Mouse (Mus musculus) yolk sac, embryonic 10.5 days (tissue): ENCODE measurements around the gene Serpina11.
"Not testable (repeated sequence)": the region's sequence is repeated elsewhere in the genome, so short reads cannot be mapped to it uniquely, and the experiment has no call there.

Experiments used
- DNase-seq: peaks from one replicate; pipeline ENCODE4 v3.0.0-alpha.2; 2017; ENCODE audit warnings: low spot score

The Serpina11 gene

GRCm38 (mm10) chr12:103971080-103971479 is 18.7 kb downstream of the Serpina11 start:
- no peak for DNase-seq

DNA sequence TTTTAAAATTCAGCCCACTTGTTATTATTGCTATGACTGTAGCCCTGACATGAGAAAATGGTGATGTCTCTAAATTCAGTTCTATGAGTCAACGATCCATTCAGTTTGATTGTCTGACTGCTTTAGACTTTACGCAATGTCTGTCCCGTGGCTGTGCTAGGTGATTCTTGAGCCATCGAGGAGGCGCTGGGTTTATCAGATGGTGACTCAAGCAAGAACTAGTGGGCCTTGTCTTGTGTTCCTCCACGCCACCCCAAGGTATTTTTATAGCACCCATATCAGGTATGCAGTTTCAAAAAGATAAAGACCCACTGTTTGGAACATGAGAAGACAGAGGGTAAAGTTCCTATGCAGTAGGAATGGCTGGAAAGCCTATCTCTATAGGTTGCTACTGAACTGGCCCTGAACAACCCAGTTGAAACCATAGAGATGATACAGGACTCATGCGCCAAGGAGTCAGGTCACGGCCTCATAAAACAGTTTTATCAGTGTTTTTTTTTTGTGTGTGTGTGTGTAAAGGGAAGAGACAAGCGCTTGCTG is 20.1 kb downstream of the Serpina11 start:
- DNase-seq, result no peak

DNA sequence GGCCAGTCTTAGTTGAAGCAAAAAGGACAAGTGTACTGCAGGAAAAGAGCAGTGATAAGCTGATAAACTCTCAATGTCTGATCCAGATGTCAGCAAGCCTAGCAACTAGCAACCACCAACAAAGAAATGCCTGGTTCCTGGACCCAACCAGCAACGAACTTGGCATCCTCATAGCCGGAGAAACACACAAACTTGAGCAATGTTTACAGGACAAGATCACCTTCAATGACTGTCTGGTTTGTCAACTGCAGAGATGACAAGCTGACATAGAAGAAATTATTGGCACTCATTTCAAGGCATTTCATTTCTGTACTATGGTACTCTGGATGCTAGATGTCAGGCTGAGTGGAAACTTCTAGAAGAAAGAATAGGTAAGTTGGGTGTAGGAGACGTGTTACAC is 23.0 kb downstream of the Serpina11 start:
- no peak for DNase-seq

DNA sequence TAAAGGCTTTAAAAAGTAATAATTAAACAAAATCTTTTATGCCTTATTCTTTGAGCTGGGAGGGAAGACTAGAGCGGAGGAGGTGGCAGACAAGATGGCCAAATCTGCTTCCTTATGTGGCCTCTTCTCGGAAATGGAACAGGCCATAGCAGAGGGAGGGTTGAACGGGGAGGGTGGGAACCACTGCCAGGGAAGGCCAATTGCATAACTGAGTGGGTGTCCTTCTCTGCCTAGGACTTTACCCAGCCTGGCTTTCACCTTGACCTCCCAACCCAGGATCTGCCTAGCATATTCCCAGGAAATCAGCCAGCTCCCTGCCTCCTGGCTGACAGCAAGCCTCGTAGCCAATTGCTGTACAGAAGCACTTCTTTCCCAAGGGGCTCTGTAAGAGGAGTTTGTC is 26.5 kb downstream of the Serpina11 start:
- no peak for DNase-seq

- no peak for DNase-seq
Observed at GRCm38 (mm10) chr12:103962860-103963259, 26.9 kb downstream of the Serpina11 start.

DNA sequence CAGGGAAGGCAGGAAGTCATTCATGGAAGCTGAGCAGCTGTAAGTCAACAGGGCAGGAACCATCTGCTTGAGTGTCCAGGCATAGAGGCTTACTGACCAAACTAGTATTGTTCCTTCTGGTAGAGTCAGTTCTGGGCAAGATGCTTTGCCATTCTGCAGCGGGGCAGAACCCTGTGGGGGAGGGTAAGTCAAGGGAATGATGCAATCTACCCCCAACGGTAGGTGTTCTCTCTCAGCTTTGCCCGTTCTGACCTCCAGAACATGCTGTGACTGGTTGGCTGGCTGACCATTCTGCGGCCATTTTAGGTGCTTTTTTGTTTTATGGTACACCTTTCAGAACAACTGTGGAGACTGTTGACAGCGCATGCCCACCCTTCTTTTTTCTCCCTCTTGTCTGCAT is 27.4 kb downstream of the Serpina11 start:
- no peak for DNase-seq

GRCm38 (mm10) chr12:103961716-103962115 is 28.0 kb downstream of the Serpina11 start:
- DNase-seq, result no peak

GRCm38 (mm10) chr12:103958798-103959197 is 31.0 kb downstream of the Serpina11 start, which contains the start of gene Serpina1e:
Gene Serpina1e, minus strand, starts transcription at chr12:103958975.
- no peak for DNase-seq

GRCm38 (mm10) chr12:103956555-103956954 is 33.2 kb downstream of the Serpina11 start:
- DNase-seq, result not testable (repeated sequence)

GRCm38 (mm10) chr12:103952972-103953371 is 36.8 kb downstream of the Serpina11 start:
- DNase-seq, result not testable (repeated sequence)

DNA sequence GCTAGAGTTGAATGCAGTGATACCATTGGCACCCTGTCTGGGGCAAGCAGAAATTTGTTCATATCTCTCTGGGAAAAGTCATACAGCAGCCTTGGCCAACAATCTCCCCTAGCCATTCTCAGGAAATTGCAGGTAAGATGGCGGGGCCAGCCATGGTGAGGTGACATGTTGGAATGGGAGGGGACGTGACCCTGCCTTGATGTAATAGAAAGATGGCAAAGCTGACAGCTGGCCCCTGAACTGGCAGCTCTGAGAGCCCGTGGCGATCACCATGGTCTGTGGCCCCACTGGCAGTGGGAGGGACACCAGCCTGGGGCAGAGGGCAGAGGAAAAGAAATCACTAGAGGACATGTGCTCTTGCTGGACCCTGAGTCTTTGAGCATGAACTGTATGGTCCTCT is 43.5 kb downstream of the Serpina11 start:
- no peak for DNase-seq
